Mouse (Mus musculus): ENCODE measurements at regions not wholly inside any gene's neighbourhood (a gene's known extent, or its start where the extent isn't known, plus 50 kb on each side); places are given as distances from the start of the nearest gene placed in this dataset.

GRCm38 (mm10) chr8:54375373-54376098 lies 153.8 kb upstream of the Asb5 start:
- ATAC-seq (ENCODE audit: extremely low read depth, insufficient number of reproducible peaks, low FRiP score, poor library complexity, severe bottlenecking) (no peak), DNase-seq (ENCODE audit: low spot score) (no peak)
- no peak overlapping the region for H3K4me3 ChIP-seq (ENCODE audit: low read depth, low read length)
- H3K36me3 ChIP-seq (replicated peaks) = no peaks in the 10 kb centered on the region
- no peak for TF ChIP-seq GATA1 (IDR thresholded peaks at IDR 0.05; ENCODE audit: borderline replicate concordance, low read length)
- TF ChIP-seq GATA2 (IDR thresholded peaks at IDR 0.05; ENCODE audit: borderline replicate concordance, low read depth, low read length) = no peak
- TF ChIP-seq POLR2AphosphoS5 (IDR thresholded peaks at IDR 0.05; ENCODE audit: insufficient replicate concordance, low read depth, low read length) = no peak
- TF ChIP-seq TAL1 (conservative IDR thresholded peaks at IDR 0.05; ENCODE audit: low read depth, low read length) = no peak
- TF ChIP-seq CTCF (IDR thresholded peaks at IDR 0.05; ENCODE audit: low read depth, low read length) = no peak
- H3K27me3 ChIP-seq (ENCODE audit: insufficient read depth, low read length) = no peaks in the 10 kb centered on the region
- H3K9me3 ChIP-seq (replicated peaks) = no peaks in the 10 kb centered on the region
- no peaks in the 10 kb centered on the region for H3K4me1 ChIP-seq (ENCODE audit: insufficient read depth, low read depth, low read length)

DNA sequence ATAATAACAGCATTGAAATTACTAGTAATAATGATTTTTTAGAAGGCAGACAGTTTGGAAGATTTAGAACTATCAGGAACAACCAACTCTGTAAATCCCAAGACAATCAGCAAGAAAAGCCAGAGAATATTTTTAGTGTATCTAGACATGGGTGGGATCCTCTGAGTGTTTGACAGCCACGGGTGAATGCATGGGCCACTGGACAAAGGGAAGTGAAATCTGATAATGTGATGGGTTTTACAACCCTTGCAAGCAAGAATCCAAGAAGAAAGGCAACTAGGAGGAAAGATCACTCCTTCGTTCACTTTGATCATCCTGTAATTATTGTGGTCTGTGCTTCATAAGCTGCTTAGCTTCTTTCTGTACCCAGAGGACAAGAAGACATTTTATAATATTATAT lies 149.2 kb upstream of the Asb5 start:
- Histone ChIP-seq H3K4me1 (ENCODE audit: insufficient read depth, low read depth, low read length) (no peaks in the 10 kb centered on the region), H3K27me3 (ENCODE audit: insufficient read depth, low read length) (no peaks in the 10 kb centered on the region), H3K4me3 (ENCODE audit: low read depth, low read length) (no peak overlapping the region), H3K36me3 (replicated peaks) (no peaks in the 10 kb centered on the region), H3K9me3 (replicated peaks) (no peaks in the 10 kb centered on the region)
- no peak for ATAC-seq (ENCODE audit: extremely low read depth, insufficient number of reproducible peaks, low FRiP score, poor library complexity, severe bottlenecking)
- TF ChIP-seq POLR2AphosphoS5 (IDR thresholded peaks at IDR 0.05; ENCODE audit: insufficient replicate concordance, low read depth, low read length) = no peak
- TF ChIP-seq GATA2 (IDR thresholded peaks at IDR 0.05; ENCODE audit: borderline replicate concordance, low read depth, low read length) = no peak
- no peak for TF ChIP-seq GATA1 (IDR thresholded peaks at IDR 0.05; ENCODE audit: borderline replicate concordance, low read length)
- TF ChIP-seq TAL1 (conservative IDR thresholded peaks at IDR 0.05; ENCODE audit: low read depth, low read length) = no peak
- TF ChIP-seq CTCF (IDR thresholded peaks at IDR 0.05; ENCODE audit: low read depth, low read length) = no peak
- no peak for DNase-seq (ENCODE audit: low spot score)

GRCm38 (mm10) chr8:54392866-54393265 lies 136.5 kb upstream of the Asb5 start:
- Histone ChIP-seq H3K36me3 (replicated peaks) (no peaks in the 10 kb centered on the region), H3K4me3 (ENCODE audit: low read depth, low read length) (no peak overlapping the region), H3K4me1 (ENCODE audit: insufficient read depth, low read depth, low read length) (no peaks in the 10 kb centered on the region), H3K27me3 (ENCODE audit: insufficient read depth, low read length) (no peaks in the 10 kb centered on the region; the same call in 1 of the 2 replicates), H3K9me3 (replicated peaks) (no peaks in the 10 kb centered on the region)
- TF ChIP-seq GATA2 (IDR thresholded peaks at IDR 0.05; ENCODE audit: borderline replicate concordance, low read depth, low read length) (no peak), POLR2AphosphoS5 (IDR thresholded peaks at IDR 0.05; ENCODE audit: insufficient replicate concordance, low read depth, low read length) (no peak), CTCF (IDR thresholded peaks at IDR 0.05; ENCODE audit: low read depth, low read length) (no peak), TAL1 (conservative IDR thresholded peaks at IDR 0.05; ENCODE audit: low read depth, low read length) (no peak), GATA1 (IDR thresholded peaks at IDR 0.05; ENCODE audit: borderline replicate concordance, low read length) (no peak)
- no peak for DNase-seq (ENCODE audit: low spot score)
- ATAC-seq (ENCODE audit: extremely low read depth, insufficient number of reproducible peaks, low FRiP score, poor library complexity, severe bottlenecking) = no peak

GRCm38 (mm10) chr8:54393466-54394197 lies 135.7 kb upstream of the Asb5 start:
- ATAC-seq (ENCODE audit: extremely low read depth, insufficient number of reproducible peaks, low FRiP score, poor library complexity, severe bottlenecking) = no peak
- DNase-seq (ENCODE audit: low spot score) = no peak
- no peaks in the 10 kb centered on the region; the same call in 1 of the 2 replicates for H3K27me3 ChIP-seq (ENCODE audit: insufficient read depth, low read length)
- H3K9me3 ChIP-seq (replicated peaks) = no peaks in the 10 kb centered on the region
- TF ChIP-seq CTCF (IDR thresholded peaks at IDR 0.05; ENCODE audit: low read depth, low read length) (no peak), POLR2AphosphoS5 (IDR thresholded peaks at IDR 0.05; ENCODE audit: insufficient replicate concordance, low read depth, low read length) (no peak)
- H3K4me1 ChIP-seq (ENCODE audit: insufficient read depth, low read depth, low read length) = no peaks in the 10 kb centered on the region
- no peak overlapping the region for H3K4me3 ChIP-seq (ENCODE audit: low read depth, low read length)
- no peaks in the 10 kb centered on the region for H3K36me3 ChIP-seq (replicated peaks)

DNA sequence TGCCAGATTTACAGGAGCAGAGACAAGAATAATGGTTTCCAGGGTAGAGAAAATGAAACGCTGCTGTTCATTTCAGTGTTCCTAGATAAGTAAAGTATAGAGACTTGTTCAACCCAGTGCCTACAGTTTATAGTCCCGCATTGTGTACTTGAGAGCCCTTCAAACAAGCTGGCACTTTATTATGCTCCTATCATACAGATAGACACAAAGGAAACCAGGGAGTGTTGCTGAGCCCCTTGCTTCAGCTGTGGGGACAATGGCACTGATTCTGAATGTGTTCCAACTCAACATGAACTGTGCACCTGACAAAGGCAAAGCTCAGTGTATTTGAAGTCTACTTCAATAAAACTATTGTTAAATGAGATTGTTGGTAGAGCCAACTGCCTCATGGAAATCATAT lies 123.7 kb upstream of the Asb5 start:
- no peaks in the 10 kb centered on the region for H3K4me1 ChIP-seq (ENCODE audit: insufficient read depth, low read depth, low read length)
- no peak for DNase-seq (ENCODE audit: low spot score)
- no peak for ATAC-seq (ENCODE audit: extremely low read depth, insufficient number of reproducible peaks, low FRiP score, poor library complexity, severe bottlenecking)
- no peaks in the 10 kb centered on the region for H3K27me3 ChIP-seq (ENCODE audit: insufficient read depth, low read length)
- H3K36me3 ChIP-seq (replicated peaks) = no peaks in the 10 kb centered on the region
- TF ChIP-seq POLR2AphosphoS5 (IDR thresholded peaks at IDR 0.05; ENCODE audit: insufficient replicate concordance, low read depth, low read length) (no peak), TAL1 (conservative IDR thresholded peaks at IDR 0.05; ENCODE audit: low read depth, low read length) (no peak), GATA1 (IDR thresholded peaks at IDR 0.05; ENCODE audit: borderline replicate concordance, low read length) (no peak), CTCF (IDR thresholded peaks at IDR 0.05; ENCODE audit: low read depth, low read length) (no peak), GATA2 (IDR thresholded peaks at IDR 0.05; ENCODE audit: borderline replicate concordance, low read depth, low read length) (no peak)
- H3K4me3 ChIP-seq (ENCODE audit: low read depth, low read length) = no peak overlapping the region
- no peaks in the 10 kb centered on the region for H3K9me3 ChIP-seq (replicated peaks)

DNA sequence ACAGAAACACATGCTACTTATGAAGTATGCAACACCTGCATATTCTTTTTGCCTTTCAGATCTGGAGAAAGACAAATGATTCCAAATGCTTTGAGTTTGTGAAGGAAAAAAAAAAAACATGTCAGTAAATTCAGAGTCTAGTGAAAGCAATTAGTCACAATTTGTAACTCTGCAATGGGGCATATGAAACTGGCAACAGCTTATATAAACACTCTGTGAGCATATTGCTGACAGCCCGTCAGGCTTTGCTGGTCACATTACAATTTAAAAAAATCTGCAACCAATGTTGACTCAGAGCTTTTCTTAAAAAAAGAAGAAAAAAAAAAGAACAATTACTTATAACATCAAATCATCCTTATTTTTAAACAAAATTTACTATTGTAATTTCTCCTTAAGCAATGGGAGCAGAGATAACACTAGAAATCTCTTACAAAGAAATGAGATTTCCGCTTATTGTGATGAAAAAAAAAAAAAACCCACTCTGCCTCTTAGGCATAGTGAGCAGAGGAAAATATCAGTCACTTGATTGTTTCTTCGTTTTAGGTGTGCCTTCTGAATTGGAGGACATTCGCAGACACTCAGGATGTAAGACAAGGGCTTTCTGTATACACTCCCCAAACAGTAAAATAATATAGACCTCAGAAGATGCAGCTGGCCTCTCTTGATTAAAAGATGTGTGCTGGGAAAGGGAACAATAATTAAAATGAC lies 115.1 kb upstream of the Asb5 start:
- DNase-seq (ENCODE audit: low spot score) = no peak
- H3K27me3 ChIP-seq (ENCODE audit: insufficient read depth, low read length) = no peaks in the 10 kb centered on the region
- no peaks in the 10 kb centered on the region for H3K9me3 ChIP-seq (replicated peaks)
- no peak overlapping the region for H3K4me3 ChIP-seq (ENCODE audit: low read depth, low read length)
- no peaks in the 10 kb centered on the region for H3K4me1 ChIP-seq (ENCODE audit: insufficient read depth, low read depth, low read length)
- no peaks in the 10 kb centered on the region for H3K36me3 ChIP-seq (replicated peaks)
- ATAC-seq (ENCODE audit: extremely low read depth, insufficient number of reproducible peaks, low FRiP score, poor library complexity, severe bottlenecking) = no peak
- TF ChIP-seq GATA2 (IDR thresholded peaks at IDR 0.05; ENCODE audit: borderline replicate concordance, low read depth, low read length) (no peak), GATA1 (IDR thresholded peaks at IDR 0.05; ENCODE audit: borderline replicate concordance, low read length) (no peak), CTCF (IDR thresholded peaks at IDR 0.05; ENCODE audit: low read depth, low read length) (no peak), TAL1 (conservative IDR thresholded peaks at IDR 0.05; ENCODE audit: low read depth, low read length) (no peak), POLR2AphosphoS5 (IDR thresholded peaks at IDR 0.05; ENCODE audit: insufficient replicate concordance, low read depth, low read length) (no peak)
